Mouse (Mus musculus) Muller cell, postnatal 12 days (primary cell): ENCODE measurements around the gene Zzef1.

Source experiments
- DNase-seq: peaks from one replicate; pipeline ENCODE4 v3.0.0-alpha.2; 2015; ENCODE audit errors: inconsistent ontology term

The Zzef1 gene

DNA sequence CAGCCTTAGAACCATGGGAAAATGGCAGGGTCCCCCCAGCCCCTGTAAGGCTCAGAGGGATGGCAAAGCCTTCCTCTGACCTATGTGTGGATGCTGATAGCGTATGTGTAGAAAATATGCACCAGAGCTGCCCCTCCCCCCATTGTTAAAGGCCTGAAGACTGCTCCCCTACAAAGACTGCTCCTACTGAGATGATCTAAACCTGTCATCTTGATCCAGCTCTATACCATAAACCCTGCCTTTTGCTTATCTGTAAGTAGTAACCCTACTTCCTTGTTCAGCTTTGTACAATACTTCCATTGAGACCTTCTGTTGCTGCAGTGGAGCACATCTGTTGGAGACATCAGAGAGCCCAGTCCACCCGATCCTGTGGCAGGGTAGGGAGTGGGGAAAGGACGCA, 9.2 kb downstream of the Zzef1 start:
- DNase-seq, result no peak

DNA sequence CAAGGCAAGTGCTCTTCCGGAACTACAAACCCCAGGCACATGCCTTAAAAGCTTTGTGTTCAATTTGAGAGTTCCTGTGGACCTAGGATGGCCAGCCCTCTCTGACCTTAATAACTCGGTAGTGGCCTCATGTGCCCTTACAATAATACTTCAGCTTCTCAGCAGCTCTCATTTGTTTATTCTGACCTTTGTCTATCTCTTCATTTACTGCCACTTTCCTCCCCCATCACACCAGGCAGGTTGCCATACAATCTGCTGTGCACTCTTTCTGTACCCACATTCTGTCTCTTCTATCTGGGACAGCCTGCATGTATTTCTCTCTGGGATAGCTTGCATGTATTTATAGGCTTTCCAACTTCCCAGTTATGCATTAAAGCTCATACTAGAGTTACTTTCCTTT, 10.5 kb downstream of the Zzef1 start:
- DNase-seq, result no peak

DNA sequence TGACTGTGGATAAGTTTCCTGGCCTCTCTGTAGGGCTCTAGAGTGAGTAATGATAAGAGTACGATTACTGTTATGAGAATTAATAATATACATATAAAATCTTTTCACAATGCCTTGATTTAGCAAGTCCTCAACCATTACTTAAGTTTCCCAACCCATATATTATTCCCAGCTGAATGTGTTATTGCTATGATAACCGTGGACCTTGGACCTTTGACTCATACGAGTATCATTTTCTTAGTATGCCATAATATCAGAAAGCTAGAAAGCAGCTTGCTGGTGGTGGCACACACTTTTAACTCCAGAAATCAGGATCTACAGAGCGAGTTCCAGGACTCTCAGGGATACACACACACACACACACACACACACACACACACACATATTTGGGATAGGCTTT, 12.0 kb downstream of the Zzef1 start:
- DNase-seq, result no peak

DNA sequence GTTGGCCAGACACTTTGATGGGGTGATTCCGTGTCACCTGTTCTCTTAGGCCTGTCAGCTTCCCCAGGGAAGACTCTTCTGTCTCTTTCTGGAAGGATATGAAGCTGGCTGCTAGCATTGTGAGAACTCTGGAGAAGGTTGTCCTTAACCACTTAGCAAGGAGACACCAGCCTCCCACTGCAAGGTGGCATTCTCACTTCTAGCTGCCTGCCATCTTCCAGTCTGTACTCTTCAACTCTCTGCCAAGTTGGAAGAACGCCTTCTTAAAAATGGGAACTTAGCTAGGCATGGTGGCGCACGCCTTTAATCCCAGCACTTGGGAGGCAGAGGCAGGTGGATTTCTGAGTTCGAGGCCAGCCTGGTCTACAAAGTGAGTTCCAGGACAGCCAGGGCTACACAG, 17.7 kb downstream of the Zzef1 start:
- no peak for DNase-seq

DNA sequence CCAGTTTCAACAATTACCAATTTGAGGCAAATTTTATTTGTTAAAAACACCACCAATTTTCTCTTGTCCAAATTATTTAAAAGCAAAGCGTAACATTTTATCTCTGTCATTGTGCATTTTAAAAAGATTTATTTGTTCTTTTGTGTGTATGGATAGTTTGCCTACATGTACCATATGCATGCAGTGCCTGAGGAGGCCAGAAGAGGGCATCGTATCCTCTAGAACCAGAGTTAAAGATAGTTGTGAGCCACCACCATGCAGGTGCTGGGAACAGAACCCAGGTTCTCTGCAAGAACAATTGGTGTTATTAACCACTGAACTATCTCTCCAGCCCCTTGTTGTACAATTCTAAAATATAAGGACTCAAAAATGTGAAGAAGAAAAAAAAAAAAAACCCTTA, 18.2 kb downstream of the Zzef1 start:
- DNase-seq, result no peak

DNA sequence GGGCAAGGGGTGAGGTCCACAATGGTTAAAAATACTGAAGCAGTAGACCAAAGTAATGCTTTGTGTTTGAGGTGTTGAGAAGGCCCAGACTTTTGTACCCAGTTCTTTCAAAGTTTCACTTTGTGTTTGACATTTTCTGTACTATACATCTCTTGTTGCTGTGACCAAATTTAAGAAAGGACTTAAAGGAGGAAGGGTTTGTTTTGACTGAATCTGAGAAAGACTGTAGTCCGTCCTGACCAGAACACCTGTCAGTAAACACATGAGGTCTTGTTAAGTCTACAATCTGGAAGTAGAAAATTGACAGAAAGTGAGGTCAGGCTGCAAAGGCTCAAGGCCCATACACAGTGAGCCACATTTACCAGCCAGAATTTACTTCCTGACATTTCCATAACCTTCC, 20.8 kb downstream of the Zzef1 start:
- no peak for DNase-seq

DNA sequence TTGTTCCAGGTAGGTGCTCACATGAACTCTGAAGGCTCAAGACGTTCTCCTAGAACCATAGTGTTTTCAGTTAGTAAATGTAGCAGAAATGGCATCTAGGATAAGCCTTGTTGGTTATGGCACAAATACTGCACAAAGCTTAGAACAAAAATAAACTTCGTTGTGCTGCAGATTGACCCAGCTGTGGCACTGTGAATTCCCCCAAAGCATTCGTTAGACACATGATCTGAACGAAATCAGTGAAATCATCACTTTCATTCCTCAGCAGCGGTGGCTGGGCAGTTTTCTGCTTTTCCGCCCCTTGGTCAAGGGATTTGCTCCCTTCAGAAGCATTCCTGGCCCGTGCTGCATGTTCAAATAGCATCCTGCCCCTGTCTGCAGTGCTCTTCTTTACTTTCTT, 22.0 kb downstream of the Zzef1 start:
- no peak for DNase-seq

DNA sequence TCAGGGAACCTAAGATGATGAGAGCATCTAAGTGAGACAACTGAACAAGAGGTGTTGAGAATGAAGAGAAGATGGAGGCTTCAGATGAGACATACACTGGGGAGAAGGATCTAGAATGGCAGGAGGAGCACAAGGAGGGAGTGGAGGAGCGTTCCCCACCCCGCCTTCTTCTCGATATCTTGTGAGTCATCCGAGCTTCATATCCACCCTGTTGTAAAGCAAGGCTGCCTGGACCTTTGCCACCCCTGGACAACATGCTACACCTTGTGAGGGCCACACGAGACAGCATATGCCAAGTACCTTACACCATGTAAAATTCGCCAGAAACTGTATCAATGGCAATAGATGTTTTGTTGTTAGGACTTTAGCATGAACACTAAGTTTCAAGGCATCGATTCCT, 25.0 kb downstream of the Zzef1 start:
- no peak for DNase-seq

DNA sequence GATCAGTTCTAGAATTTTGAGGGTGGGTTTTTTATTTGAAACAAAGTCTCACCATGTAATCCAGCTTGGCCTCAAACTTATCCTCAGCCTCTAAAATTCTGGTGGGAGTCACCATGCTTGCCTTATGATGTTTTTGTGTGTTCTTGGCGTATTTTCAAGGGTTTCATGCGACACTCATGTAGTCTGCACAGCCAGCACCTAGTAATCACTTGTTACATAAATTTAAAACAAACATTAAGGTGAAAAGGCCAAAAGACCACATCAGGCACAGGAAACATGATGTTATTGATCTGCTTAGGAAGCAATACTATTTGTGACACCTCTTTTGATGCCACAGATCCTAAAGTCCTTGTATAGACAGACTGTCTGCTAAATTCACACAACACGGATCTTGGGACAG, 33.8 kb downstream of the Zzef1 start:
- no peak for DNase-seq

DNA sequence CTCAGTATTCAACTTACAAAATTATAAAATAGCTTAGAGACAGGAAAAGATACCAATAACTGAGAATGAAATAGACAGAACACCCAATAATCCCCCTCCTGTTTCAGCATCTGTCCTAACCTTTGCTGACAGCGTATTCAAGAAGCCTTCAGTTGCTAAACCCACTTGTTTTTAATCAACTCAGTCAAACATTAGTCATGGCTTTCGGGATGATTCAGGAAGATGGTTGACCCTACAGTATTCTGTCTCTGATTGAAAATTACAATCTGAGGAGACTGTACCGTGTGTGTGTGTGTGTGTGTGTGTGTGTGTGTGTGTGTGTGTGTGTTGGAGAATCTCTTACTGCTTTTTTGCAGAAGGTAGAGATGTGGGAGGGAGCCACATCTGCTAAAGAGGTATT, 46.7 kb downstream of the Zzef1 start:
- no peak for DNase-seq

DNA sequence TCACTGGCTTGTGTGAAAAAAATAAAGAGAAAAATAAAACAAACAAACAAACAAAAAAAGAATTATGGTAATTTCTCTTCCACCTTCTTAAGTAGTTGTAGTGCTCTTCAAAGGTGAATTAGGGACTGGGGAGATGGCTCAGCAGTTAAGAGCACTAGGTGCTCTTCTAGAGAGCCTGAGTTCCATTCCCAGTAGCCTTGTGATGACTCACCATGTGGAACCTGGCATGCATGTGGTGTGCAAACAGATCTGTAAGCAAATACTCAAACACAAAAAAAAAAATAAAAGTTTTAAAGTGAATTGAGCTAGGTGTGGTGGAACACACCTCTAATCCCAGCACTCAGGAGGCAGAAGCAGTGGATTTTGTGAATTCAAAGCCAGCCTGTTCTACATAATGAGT, 47.5 kb downstream of the Zzef1 start:
- DNase-seq, result no peak

DNA sequence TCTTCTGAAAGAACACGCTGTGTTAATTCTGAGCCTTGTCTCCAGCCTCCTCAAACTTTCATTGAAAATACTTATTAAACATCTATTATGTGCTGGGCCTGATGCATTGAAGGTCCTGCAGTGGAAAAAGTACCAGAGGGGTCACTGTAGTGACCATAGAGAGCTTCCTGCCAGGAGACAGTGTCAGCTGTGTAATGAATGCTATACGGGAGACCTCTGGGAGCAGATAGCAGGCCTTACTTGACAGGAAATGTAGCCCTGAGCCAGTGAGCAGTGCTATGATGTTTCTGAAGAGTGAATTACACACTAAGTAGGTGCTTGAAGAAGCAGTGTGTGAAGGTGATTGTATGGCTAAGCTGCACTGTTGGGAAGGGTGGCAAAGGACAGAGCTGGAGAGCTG, 49.5 kb downstream of the Zzef1 start:
- DNase-seq, result no peak

DNA sequence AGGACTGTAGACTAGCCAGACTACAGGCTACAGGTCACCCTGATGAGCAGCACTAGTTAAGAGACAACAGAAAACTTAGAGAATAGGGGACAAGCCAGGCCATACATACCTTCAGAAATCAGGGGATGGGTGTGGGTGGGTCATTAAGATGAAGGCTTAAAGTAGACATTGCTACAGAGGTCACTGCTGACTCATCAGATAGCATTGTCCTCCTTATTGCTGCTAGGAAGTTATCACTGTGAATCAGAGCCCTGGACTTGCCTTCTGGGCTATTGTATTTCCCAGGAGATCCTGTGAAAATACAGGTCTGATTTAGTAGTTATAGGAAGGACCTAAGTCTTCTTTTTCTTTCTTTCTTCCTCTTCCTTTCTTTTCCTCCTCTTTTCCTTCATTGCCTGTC, 50.7 kb downstream of the Zzef1 start:
- DNase-seq, result peak; percentile 15

DNA sequence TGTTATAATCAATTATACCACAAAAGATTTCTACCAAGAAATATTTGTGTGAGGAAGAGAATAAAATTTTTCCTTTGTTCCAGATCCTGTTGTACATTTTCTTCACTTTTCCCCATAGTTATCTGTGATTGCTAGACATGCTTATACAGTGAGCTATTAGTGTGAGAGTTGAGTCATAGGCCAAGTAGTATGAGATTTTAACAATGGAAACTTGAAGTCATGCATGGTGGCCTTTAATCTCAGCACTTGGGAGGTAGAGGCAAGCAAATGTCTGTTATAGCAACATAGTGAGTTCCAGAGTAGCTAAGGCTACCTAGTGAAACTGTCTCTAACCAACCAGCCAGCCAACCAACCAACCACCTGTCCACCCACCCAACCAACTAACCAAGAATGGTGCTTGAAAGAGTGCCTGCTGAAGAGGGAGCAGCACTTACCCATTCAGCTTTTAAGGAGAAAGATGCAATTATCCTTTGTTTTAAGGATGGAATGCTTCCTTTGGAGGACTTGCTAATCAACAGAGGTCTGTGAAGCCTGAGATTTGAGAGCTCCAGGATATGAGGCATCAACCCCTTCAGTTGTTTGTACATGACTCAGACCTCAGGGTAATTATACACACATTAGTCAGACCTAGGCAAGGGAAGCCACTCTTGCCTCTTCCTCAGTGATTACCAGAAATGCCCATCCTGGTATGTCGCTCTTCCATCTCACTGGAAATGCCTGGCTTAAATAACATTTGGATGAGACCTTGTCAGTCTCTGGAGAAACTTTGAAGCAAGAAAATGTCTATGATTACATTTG, 52.0 kb downstream of the Zzef1 start:
- DNase-seq, result peak; percentile 87

DNA sequence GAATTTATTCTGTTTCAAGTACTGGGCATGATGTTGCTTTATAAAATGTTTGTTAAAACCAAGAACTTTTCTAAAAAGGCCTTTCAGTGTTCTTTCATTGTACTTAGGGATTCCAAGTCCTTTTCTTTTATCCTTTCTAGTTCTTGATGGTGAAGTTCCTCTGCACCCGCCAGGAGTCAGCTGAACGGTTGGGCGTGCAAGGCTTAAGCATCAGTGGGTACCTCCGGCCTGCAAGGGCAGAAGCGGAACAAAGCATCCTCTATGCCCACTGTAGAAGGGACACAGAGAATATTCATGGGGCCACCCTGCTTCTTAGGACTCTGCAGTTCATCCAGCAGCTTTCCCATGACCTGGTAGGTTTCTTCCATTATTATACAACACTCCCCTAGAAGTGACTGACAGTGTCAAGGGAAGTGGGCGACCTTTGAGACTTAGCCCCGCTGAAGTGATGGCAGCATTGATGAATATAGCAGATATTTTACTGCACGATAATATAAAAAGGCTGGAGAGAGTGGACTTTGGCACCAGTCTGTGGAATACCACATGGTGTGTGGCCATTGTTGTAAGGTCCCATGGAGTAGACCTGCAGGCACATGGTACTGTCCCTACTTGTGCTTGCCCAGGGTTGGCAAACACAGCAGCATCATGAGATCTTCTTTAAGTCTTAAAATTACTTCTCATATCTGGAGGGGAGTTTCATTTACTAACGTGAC, 54.5 kb downstream of the Zzef1 start:
- DNase-seq, result no peak

DNA sequence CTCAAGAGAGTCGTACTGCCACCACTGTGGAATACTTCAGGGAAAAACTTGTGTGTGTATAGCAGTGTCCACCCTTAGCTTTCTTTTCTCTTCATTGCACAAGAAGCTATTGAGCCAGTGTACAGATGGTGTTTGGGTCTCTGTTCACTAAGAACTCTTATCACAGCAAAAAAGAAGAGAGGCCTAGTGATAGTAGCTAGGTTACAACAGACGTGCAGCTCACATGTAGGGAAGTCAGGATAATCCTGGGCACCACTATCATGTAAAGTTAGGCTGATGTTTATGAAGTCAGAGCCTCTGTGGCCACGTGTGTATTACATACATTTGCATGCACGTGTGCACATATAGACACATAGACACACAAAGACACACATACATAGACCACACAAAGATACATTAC, 55.2 kb downstream of the Zzef1 start:
- DNase-seq, result no peak

DNA sequence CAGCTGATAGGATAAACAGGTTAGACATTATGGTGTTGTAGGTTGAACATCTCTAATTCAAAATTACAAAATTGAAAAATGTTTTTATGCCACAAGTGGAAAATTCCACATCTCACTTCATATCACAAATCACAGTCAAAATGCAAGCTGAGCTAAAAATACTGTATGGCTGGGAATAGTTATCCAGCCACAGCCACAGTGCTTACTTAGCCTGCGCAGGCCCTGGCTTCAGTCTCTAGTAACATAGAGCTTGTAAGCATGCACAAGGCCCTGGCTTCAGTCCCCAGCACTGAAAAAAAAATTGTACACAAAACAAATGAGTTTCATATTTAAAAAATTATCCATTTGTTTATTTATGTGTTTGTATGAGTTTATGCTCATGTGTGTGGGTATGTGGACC, 56.1 kb downstream of the Zzef1 start:
- DNase-seq, result no peak

DNA sequence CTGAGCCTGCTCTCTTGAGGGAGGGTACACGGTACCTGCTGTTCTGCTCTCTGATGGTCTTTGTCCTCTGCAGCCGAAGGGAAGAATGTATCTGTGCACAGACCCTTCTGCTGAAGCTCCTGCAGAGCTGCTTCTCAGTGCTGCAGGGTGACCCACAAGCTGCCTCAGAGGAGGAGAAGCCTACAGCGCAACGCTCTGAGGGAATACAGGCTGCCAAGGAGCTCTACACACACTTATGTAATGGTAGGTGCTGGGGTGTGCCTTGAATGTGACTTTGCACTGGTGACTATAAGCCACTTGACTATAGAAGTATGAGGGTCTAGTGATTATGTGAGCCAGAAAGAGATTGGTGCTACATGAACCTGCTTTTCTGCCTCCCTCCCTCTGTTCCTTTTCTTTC, 57.1 kb downstream of the Zzef1 start:
- DNase-seq, result no peak

DNA sequence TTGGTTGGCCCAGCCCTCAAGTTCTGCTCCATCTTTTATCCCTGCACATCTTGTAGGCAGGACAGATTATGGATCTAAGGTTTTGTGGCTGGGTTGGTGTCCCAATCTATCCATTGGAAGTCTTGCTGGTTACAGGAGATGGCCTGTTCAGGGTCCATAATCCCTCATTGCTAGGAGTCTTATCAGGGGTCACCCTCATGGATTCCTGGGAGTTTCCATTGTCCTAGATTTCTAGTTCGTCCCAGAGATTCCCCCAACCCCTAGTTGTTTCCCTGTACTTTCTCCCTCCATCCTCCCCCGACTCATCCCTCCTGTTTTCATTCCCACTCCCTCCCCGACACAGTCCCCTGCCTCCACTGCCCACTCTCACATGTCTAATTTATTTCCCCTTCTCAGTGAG, 58.2 kb downstream of the Zzef1 start:
- DNase-seq, result no peak

DNA sequence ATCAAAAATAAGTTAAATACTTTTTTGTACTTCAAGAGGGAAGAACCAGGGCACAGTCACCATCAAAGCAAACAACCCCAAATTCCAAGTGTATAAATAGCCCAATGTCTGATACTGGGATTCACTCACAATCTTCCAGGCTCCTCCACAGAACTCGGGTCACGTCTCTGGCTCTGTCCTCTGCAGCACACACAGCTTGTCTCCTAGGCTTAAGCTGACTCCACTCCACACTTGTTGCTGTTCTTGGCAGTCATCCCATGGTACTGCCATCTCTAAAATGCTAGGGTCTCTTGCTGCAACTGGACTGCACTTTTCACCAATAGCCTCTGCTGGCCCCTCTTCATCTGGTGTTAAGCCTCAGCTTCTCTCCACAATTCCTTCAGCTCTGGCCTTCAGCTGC, 60.7 kb downstream of the Zzef1 start:
- DNase-seq, result no peak

DNA sequence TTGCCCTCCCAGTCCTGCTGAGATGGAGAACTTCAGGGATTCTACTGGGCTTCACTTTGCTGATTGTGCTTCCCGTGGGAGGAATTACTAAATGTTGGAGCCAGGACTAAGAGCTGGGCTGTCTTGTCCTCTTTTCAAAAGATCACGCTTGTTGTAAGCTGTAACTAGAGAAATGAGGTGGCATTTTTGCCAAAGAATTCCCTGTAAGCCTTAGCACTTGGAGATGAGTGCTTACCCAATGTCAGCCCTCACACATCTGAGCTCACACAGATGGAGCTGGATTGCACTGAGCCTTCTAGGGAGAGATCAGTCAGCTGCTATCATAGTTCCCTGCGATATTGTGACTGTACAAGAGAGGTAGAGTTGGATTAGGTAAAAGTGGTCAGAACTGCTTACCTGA, 65.2 kb downstream of the Zzef1 start:
- no peak for DNase-seq

DNA sequence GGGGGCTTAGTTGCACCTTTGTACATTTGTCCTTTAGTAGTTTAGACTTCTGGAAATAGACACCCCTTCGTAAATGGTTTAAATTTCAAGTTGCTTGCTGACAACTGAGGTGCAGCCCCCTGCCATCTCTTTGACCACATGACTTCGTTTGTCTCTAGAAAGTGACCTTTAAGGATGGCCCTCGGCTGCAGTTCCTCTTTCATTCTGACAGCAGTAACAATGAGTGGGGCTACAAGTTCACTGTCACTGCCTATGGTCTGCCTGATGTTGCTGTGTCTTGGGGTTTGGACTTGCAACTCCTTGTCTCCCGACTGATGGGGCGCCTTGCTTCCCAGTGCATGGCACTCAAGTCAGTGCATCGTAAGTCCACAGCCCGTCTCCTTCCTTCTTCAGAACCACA, 70.4 kb downstream of the Zzef1 start:
- DNase-seq, result no peak

DNA sequence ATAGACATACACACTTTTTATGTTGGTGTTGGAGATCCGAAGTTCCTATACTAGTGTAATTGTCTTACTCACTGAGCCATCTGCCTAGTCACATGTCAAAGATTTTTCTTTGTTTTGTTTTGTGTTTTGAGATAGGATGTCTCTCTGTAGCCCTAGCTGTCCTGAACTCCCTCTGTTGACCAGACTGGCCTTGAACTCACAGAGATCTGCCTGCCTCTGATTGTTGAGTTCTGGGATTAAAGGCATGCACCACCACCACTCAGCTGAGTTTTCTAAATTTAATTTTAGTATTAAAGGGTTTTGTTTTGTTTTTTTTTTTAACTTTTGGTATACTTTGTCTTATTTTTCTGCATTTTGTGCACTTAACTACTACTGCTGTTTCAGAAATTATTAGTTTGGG, 76.0 kb downstream of the Zzef1 start:
- no peak for DNase-seq

DNA sequence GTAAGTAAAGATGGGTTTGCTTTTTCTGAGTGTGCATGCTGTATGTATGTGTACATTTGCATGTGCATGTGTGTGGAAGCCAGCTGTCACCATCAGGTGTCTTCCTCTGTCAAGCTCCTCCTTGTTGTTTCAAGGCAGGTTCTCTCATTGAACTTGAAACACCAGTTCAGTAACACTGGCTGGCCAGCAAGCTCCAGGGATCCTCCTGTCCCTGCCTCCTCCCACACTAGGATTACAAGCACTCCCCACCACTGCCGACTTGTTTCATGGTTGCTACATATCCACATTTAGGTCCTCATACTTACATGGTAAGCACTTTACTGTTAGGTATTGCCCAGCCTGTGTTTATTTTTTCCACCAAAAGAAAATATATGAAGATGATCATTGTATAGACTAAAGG, 96.6 kb downstream of the Zzef1 start:
- no peak for DNase-seq
